Mouse (Mus musculus): Measurements from ENCODE around the gene Shb.

The Shb gene

DNA sequence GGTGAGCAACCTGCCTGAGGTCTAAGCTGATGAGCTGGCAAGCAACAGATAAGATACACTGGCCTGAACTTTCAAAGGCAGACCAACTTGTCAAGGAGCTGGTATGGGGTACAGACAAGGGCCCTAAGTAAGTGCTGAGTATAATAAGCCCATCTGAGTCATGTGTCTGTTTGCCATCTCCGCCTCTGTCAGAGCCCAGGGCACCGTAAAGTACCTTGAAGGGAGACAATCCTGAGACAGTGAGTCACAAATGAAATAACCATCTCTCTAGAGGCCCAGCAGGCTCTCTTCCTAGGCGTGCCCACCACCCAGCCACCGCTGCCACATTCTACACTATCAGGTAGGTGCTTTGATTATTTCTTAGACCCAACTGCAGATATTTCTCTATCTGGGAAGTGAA, 77.3 kb downstream of the Shb start:
- DNase-seq (ENCODE audit: extremely low spot score), result no peak

DNA sequence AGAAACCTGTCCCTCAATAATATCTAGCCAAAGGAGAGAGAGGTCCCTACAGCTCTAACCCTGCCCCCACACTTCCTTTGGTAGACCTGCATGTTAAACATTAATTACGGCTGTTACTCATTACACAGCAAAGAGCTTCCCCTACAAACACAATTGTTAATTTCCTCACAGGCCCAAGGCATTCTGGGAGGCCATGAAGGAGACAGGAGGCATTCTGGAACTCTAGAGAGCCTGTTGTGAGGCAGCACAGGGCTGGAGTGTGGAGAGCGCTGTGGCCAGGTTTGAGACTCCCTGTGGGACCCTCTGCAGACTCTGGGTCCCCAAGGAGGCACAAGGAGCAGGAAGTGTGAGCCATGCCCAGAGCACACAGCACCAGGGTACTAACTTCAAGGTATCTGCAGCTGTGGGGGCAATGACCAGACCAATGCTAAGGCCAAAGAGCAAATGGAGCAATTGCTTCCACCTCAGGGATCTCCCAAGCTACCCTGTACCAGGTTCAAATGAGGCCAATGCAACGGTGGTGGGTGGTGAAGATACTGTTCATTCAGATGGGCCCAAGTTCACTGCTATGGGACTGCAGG, 78.9 kb downstream of the Shb start:
- no peak for DNase-seq (ENCODE audit: extremely low spot score)

DNA sequence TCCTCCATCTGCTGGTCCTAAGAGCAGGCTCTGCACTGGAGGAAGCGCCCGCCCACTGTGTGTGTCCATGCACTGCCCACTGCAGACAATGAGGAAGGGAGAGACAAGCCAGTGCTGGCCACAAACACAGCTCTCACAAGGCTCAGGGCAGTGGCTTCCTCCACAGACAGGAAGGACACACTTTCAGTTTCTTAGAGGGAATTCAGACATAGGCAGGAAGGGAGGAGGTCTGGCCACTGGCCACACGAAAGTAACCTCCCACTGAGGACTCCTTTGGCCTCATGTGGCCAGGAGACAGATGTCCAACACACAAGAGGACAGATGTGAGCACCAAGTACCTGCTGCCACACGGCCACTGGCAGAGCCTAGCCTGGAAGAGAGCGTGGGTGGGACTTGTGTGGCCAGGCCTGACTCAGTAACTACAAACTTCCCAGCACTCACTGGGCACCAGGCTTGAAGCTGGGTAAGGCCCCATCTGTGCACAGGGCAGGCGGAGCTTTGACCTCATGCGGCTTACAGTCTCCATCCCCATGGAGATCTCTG, 79.6 kb downstream of the Shb start:
- DNase-seq (ENCODE audit: extremely low spot score), result no peak

DNA sequence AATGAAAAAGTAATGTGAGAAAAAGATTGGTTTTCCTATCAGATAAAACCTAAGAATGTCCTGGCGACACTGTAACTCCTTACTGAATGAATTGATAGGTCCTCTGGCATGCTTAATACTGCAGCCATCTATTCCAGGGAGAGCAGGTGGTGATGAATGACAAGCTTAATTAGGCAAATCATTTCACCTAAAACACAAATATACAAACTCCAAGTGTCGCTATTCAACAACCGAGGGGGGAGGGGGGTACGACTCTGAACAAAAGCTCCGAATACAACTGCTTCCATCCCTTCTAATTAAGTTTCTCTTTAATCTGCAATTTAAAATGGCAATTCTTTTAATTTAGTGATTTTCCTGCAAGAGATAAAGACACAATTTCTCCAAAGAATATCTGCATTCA, 83.3 kb downstream of the Shb start:
- no peak for DNase-seq (ENCODE audit: extremely low spot score)

DNA sequence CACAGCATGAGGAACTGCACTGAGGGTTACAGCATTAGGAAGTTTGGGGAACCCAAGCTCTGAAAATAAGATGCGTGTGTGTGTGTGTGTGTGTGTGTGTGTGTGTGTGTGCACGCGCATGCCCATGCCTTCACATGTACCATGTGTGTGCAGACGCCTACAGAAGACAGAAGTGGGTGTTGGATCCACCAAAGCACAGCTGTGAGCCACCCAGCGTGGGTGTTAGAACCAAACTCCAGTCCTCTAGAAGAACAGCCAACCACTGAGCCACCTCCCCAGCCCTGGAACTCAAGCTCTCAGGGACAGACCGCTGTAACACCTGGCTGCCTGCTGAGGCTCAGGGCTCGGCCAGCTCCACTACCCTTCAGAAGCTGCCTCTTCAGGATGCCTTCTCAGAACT, 83.8 kb downstream of the Shb start:
- no peak for DNase-seq (ENCODE audit: extremely low spot score)

DNA sequence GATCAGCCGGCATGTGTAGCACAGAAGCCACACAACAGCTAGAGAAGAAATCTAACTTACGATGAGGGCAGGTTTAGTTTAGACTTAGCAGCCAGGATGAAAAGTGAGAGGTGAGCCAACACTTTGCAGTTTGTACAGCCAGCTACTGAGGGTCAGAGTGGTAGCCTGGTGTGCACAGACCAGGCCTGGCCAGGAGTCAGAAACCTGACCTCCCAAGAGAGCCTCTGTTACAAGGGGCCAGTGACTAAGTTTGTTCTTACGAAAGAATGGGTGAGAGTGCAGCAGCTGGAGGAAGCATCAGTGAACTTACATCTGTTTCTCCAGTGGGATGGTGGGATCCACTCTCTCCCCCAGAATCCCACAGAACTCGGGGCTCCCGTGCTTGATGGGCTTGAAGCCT, 85.1 kb downstream of the Shb start:
- DNase-seq (ENCODE audit: extremely low spot score), result no peak

DNA sequence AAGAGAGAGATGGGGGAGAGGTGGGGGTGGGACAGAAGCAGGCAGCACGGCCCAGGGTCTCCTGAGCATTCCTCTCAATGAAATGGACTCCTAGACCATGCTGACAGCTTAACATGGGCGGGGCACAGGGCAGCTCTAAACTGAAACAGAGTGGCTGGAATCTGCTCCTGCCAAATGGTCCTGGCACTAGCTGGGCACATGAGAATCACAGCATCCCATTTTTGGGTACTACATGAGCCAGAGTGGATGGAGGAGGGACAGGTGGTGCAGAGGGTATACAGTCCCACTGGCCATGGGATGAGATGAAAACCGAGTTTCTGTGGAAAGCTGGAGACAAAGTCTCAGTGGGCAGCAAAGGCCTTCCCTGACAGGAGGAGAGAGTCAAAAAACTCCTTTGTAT, 87.0 kb downstream of the Shb start:
- no peak for DNase-seq (ENCODE audit: extremely low spot score)

DNA sequence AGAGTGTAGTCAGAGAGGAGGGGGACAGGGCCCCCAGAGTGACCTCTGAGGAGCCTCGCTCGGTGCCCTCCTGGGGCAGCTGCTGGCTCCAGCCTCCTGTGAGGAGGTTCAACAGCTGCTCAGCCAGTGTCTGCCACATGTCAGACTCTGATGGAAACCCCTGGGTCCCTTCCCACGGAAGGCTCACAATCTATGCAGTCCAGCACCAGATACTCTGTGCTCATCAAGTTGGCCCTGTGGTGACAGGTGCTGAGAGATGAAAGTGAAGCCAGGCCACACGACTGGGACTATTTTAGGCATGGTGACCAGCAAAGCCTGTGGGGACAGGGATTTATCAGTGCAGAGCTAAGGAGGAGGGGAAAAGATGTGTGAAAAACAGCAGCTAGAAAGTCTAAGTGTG, 87.5 kb downstream of the Shb start:
- DNase-seq (ENCODE audit: extremely low spot score), result no peak

DNA sequence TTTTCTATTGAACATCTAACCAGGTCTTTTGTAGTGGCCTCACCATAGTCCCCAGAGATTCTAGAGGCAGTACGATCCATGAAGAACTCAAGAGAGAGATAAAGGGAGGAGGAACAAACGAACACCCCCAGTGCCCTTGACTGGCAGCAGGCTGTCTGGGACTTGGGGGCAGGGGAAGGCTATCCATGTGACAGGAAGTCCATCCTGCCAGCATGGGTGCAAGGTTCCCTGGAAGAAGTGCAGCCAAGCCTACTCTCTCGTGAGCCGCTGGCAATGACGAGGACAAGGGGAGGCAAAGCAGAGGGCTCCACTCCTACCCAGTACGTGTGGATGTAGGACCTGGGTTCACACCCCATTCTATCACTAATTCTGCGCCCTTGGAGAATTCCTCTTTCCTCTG, 88.6 kb downstream of the Shb start:
- DNase-seq (ENCODE audit: extremely low spot score), result no peak

DNA sequence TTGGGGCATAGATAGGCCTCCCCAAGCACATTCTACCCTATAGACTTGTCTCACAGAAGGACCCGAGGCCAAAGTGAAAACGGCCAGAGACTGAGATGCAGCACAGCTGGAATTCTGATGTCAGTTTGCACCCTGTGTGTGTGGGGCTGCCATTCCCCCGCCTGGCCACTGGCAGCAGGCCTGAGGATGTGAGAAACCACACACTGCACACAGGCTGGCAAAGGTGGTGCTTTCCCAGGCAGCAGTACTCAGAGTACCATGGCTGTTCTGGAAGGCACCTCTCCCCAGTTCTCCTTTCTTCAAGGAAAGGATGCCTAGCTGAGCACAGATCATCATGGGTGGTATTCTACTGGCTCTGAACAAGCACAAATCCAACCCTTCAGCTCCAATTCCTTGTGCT, 90.0 kb downstream of the Shb start:
- no peak for DNase-seq (ENCODE audit: extremely low spot score)

DNA sequence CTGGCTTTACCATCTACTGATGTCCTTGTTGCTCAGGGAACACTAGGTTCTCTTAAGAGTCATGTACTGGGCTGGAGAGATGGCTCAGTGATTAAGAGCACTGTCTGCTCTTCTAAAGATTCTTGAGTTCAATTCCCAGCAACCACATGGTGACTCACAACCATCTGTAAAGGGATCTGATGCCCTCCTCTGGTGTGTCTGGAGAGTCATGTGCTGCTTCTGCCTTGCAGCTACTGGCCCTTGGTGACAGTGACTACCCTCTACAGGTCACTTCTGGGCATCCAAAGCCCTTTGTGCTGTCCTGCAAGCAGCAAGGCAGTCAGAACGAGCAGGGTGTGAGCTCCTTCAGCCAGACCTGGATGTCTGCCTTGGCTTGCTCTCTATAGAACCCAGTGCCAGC, 90.5 kb downstream of the Shb start:
- DNase-seq (ENCODE audit: extremely low spot score), result no peak

DNA sequence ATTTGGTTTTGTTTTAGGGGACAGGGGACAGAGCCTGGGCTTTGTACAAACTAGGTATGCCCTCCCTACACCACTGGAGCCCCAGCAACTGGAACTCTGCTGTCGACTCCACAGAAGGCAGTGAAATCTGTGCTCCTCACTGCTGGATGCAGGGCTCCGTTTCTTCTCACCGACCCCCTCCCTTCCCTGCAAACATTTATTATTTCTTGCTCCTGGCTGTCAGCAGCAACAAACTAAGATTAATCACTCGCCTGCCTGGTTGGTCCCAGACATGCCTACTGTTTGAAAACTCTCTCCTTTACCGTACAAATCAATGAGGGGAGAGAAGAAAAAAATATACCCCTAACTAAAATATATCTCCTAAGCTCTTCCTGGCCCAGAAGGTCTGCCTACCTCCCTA, 93.0 kb downstream of the Shb start:
- no peak for DNase-seq (ENCODE audit: extremely low spot score)

DNA sequence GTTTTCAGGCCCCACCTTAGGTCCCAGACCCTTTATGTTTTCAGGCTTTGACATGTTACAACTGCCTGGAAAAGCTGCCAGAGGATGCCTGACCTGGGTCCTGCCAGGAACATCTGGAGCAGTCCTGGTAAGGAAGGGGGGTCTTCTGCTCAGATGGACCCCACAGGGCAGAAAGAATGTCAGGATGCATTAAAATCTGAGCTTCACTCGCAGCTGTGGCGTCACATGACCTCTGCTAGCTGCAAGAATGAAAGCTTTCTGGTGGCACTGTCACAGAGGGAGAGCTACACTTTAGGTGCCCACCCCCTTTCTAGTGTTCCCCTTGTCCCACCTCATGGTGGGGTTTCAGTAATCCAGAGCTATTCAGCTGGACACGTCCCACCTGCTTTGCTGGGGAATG, 95.3 kb downstream of the Shb start:
- DNase-seq (ENCODE audit: extremely low spot score), result no peak

DNA sequence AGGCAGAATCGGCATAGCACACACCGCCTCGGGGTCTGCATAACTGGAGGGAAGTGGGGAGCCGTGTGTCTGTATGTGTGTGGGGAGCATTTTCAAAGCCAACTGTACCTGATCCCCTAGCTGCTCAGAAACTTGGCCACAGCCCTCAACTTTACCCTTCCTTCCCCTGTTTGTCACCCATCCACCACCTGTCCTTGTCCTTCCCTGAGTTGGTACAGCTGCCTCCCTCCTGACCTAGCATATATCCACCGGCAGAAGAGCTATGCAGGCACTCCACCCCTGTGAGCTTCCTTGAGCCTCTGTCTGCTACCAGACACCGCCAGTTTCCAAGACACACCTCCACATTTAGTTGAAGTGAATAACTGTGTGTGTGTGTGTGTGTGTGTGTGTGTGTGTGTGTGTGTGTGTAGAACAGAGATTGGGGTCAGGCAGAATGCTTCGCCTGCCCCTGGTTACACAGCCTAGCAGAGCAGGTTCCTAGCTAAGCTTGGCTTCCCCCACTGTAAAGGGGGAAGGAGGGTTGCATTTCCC, 95.8 kb downstream of the Shb start:
- no peak for DNase-seq (ENCODE audit: extremely low spot score)

DNA sequence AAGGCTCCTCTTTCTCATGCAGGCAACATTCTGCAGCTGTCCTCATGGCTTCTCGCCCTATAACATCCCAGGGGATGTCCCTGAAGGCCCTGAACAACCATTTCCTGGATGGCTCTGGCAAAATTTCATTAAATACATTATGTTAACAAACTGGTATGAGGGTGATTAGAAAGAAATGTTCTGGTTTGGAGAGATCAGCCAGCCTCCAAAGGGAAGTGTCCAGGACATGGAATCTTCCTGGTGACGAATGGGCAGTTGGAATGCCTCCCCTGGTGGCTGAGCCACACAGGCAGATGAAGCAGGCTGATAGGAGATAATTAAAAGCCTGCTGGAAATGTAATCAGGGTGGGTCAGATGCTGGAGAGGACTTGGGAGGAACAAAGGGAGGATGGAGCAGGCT, 96.4 kb downstream of the Shb start:
- DNase-seq (ENCODE audit: extremely low spot score), result no peak

DNA sequence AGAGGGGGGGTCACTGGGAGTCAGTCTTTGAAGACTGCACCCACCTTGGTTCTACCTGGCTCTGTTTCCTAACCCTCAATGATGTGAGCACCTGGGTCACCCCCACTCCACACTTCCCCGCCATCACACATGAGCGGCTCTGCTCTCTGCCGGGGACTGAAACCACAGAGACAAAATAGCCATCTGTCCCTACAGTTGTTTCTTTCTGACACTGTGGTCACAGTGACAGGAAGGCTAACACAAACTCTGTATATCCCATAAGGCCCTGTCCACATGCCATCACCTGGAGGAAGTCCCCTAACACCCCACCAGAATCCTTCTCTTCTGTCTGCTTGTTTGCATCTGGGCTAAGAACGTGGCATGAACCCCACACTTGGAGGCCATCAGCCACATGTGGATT, 97.6 kb downstream of the Shb start:
- no peak for DNase-seq (ENCODE audit: extremely low spot score)

DNA sequence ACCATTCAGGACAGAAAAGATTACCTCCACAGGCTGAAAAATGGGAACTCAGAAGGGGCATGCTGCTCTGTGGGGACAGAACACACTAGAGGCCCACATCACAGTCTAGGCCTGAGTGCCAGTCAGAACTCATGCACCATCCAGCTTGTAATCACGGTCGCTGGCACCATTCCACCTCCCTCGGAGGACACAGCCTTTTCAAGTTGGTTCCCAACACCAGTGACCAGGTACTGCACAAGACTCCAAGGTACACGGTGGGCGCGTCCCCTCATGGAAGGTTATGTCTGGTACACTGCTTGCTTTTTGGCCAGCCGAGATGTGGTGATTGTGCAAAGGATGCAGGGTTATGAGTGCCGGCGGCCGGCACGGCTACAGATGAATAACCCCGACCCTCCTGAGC, 98.2 kb downstream of the Shb start:
- no peak for DNase-seq (ENCODE audit: extremely low spot score)

DNA sequence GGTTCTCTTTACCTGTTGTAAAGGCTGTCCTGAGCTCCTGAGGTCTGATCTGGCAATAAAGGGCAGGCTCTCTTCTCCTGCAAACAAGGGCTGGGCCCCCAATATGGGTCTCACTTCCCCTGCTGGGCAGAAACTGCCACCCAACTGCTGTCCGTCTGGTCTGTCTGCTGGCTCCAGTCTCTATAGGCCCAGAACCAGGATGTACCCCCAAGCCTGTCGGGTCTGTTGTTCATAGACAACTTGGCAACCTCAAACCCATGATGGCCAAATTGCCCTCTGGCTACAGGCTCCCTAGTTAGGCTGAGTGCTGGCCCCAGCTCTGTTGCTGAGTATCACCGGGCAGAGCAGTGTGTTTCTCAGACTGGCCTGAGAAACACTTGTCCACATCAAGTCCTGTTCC, 100.5 kb downstream of the Shb start:
- DNase-seq (ENCODE audit: extremely low spot score), result no peak

DNA sequence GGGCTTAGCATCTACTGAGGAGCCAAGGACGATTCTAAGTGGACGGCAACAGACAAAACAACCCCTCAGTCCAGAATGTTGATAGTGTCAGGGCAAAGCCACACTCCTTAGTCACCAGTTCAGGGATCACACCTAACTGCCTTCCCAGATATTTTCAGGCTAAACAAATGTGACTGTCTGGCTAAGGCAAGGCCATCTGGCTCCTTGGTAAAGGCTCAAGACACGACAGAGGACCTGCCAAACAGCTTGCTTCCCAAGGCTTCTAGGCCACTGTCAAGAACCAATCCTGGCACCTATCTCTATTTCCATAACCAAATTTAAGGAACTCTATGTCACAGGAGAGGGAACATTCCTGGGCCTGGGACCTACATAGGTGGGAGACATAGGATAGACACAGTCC, 101.0 kb downstream of the Shb start:
- no peak for DNase-seq (ENCODE audit: extremely low spot score)

DNA sequence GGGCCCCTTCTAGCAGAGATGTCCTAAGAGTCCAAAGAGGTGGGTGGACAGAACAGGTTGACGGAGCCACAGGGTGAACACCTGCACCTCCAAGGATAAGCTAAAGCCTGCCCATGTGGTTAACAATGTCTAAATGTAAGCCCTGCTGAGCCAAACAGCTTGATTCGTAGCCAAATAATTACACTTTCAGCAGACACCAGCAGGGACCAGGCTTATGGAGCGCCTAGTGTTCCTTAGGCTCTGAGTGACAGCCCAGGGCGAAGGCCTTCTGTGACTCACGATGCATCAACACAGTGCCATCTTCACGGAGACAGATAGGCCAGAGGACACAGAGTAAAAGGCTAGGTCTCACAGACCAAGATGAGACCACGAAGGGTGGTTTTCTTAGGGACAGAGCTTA, 102.8 kb downstream of the Shb start:
- no peak for DNase-seq (ENCODE audit: extremely low spot score)

DNA sequence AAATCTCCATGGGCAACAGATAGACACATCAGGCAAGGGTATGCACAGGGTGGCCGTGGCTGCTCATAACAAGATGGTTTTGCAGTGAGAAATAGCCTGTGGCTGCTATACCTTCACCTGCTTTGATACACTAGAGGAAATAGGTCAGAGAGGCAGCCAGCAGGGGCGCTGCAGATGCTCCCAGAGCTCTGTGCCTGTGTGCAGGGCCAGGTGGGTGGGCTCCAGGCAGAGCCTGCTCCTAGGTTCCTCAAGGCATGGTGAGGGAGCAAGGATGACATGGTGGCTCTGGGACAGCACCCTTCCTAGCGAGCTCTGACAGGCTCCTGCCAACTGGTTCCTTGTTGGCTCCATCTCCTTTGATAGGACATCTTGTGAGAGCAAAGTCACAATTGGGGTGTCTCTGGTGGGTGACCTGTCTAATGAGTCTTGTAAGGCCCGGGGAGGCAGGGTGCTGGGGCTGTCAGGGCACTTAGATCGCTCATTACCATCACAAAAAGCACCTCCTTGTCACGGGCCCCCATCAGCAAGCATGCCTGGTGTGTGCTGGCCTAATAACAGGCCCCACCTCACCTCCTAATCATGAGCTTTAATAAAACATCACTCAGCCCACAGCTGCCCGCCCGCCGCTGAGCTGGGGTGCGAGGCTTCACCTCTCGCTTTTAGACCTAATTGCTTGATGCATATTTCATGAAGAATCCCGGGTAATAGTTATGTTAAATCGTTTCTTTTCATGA, 105.4 kb downstream of the Shb start:
- DNase-seq (ENCODE audit: extremely low spot score), result peak; percentile 31

DNA sequence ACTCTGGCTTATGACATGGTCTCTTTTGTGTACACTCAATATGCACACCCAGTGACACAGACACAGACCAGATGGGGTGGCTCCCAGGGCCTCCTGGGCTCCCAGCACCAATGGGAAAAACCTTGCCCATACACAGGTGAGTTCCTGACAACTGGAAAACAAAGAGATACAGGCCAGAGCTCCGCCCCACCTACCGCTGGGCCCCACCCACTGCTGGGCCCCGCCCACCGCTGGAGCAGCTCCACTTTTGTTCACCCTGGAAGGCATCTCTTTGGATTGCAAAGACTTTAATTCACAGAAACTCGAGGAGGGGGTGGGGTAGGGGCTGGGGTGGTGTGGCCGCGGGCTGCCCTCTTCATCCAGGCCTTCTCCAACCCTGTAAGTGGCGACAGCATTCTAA, 108.9 kb downstream of the Shb start:
- DNase-seq (ENCODE audit: extremely low spot score), result no peak

DNA sequence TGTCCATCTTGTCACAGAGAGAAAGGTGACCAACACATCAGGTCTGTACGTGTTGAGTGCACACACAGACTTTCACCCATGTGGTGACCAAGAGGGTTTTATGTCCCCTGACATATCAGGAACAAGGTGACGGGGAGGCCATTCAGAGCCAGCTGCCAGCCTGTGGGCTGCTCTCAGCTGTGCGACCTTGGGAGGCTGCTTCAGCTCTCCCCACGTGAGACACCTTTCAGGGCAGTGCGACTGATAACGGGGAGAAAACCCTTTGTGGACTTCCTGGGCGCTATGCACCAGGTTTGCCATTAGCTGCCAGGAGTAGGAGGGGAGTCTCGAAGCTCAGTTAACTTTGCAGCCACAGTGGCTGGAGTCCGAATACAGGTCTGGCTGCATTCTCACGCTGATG, 109.6 kb downstream of the Shb start:
- DNase-seq (ENCODE audit: extremely low spot score), result no peak

All from embryo, embryonic 9.5 days (tissue).